Mouse (Mus musculus): Measurements from ENCODE around the gene Uhrf1bp1. TPM values are rescaled to one million over a fixed set of nuclear protein-coding genes. Genes with fewer than 3 reads are reported as not detected.

The Uhrf1bp1 gene
- polyA plus RNA-seq (2017; shearing (Covaris generic)), result 1.0 TPM

DNA sequence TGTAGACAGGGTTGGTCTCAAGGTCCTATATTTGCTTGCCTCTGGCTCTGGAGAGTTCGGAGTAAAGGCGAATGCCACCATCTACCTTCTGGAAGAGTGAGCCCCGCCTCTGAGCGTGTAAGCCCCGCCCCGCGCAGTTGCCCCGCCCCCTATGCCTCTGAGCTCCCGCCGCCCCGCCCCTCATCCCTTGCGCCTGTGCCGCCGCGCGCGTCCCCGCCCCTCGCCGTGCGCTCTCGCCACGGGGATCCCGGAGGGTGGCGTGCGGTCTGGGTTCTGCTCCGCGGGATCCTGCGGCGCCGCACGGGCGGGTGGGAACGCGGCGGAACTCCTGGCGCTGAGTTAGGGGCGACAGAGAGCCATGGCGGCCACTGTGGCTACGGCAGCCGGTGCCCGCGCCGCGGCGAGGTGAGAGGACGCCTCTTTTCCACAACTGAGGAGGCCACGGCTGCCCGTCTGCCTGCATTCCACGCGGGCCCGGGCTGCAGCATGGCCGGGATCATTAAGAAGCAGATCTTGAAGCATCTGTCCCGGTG, at the start of gene Uhrf1bp1:
Uhrf1bp1 (plus strand) TSS at position 177 of the 533 bp plus-strand sequence.

DNA sequence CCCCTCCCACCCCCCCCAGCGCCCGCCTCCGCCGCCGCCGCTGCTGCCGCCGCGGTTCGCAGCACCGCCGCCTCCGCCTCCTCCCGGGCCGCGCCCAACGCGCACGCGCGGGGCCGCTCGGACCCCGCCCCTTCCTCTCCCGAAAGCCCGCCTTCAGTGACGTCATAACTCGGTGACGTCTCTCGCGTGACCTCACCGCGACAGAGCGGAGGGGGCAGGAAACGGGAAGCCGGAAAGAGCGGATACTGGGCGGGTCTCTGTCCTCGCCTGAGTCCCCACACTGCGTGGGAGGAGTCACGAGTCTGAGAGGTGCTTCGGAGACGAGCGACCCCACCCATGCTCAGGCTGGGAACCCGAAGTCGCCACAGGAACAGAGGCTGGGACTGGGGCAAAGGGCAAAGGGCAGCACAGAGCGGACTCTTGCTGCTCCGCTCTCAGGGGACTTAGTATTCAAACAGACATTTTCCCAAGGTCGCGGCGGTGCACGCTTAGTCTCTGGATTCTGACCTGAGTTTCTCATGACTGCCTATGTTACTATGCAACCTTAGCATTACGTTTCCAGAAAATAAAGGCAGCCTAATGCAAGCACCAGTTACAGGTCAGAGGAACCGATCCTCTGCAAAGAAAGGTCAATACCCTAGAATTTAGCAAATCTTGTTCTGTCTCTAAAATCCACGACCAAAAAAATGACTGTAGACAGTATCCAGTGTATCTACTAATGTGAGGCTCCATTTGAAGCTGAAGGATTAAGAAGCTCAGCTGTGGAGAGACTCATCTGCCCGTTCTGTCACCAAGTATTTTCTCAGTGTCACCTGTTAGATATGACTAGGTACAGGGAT, 35.5 kb upstream of the Uhrf1bp1 start, which contains the start of gene D17Wsu92e:
D17Wsu92e (minus strand) TSS at position 81 of the 839 bp plus-strand sequence.

DNA sequence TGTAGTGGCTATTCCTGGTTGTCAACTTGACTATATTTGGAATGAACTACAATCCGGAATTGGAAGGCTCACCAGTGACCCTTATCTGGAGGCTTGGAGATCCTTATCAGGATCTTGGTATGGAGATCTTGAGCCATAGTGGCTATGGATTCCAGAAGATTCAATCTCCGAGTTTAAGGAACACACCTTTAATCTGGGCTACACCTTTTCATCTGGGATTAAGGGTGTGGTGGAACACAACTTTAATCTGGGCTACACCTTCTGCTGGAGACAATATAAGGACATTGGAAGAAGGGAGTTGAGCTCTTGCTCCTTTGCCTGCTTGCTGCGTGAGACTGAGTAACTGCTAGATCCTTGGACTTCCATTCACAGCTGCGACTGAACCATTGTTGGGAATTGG, 18.4 kb upstream of the Uhrf1bp1 start, which contains the start of gene Snrpc:
Snrpc (plus strand) TSS at position 301 of the 400 bp plus-strand sequence.

DNA sequence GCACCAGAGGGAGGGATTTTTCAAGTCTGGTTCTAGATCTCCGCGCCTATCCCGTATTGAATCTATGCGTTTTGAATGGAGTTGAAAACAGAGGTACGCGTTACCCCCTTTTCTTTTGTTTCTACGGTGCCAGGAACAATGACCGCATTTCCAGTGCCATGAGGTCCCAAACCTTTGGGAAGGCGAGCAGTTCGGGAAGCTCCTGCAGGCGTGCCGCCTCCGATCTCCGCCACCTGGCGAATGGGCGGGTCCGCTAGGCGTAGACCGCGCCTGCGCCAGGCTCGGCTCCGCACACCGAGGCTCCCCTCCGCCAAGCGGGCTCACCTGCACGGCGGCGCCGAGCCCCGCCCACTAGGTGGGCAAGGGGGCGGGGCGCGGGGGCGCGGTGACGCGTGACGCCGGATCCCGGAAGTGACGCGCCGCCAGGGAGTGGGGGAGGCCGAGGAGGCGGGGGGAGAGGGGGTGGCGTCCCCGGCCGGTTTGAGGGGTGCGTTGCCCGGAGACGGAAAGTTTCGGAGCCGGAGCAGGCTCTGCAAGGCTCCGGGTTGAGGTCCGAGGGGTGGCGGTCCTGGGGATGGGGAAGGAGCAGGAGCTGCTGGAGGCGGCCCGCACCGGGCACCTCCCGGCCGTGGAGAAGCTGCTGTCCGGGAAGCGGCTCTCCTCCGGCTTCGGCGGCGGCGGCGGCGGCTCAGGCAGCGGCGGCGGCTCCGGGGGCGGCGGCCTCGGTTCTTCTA, 52.8 kb downstream of the Uhrf1bp1 start, which contains the start of gene Anks1:
Anks1 (plus strand) TSS at position 419 of the 734 bp plus-strand sequence.

DNA sequence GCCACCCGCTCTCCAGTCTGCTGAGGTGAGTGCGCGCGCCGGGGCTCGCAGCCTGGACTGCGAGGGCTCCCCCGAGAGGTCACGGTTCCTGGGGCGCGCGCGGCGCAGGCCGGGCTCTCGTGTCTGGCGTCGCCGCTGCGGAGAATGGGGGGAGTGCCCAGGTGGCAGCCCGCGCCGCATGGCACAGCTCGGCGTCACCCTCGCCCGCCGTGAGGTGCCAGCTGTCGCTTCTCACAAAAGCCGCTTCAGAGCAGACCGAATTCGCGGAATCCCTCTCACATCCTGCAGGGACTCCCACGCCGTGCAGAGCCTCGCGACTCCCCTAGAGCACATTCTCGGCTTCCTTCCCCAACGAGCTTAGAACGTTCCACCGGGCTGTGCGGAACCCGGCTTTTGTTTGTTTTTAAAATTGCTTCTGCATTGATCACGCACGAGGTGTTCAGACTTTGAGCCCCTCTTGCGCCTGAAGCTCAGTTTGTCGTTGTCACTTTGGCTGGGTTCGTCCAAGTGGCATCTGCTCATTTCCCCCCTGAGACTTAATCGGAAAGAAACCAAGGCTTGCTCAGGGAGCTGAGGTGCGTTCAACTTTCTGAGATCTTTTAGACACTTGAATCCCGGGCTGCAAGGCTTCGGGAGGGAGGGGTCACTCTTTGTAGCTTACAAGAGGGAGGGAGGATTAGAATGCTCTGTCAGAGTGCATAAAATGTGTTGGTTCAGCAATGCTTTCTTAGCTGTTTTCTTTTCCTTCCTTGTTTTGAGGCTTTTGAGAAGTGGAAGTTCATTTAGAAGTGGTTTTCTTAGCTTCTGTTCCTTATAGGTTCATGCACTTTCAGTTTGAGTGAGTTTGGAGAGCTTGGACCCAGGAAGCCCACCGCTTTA, 53.6 kb downstream of the Uhrf1bp1 start, which contains the start of gene Taf11:
Taf11 (minus strand) TSS at position 223 of the 879 bp plus-strand sequence.

Other genes with a start within 250 kb of the Uhrf1bp1 start
- 9.5 TPM for gene Nudt3, start 232.9 kb upstream of the Uhrf1bp1 start, polyA plus RNA-seq (2017; shearing (Covaris generic))
- not detected for gene RPS10-NUDT3, start 221.2 kb upstream of the Uhrf1bp1 start, polyA plus RNA-seq (2017; shearing (Covaris generic))
- 1,649 TPM for gene Rps10, start 219.8 kb upstream of the Uhrf1bp1 start, polyA plus RNA-seq (2017; shearing (Covaris generic))
- 44.4 TPM for gene Pacsin1, start 200.9 kb upstream of the Uhrf1bp1 start, polyA plus RNA-seq (2017; shearing (Covaris generic))
- not detected for gene Spdef, start 127.5 kb upstream of the Uhrf1bp1 start, polyA plus RNA-seq (2017; shearing (Covaris generic))
- 6.2 TPM for gene D17Wsu92e, start 35.8 kb upstream of the Uhrf1bp1 start, polyA plus RNA-seq (2017; shearing (Covaris generic))
- gene Snrpc, start 18.3 kb upstream of the Uhrf1bp1 start, polyA plus RNA-seq (2017; shearing (Covaris generic)), result 224 TPM
- 5.0 TPM for gene Anks1, start 52.9 kb downstream of the Uhrf1bp1 start, polyA plus RNA-seq (2017; shearing (Covaris generic))
- gene Taf11, start 53.4 kb downstream of the Uhrf1bp1 start, polyA plus RNA-seq (2017; shearing (Covaris generic)), result 52.3 TPM
- gene Tcp11, start 224.2 kb downstream of the Uhrf1bp1 start, polyA plus RNA-seq (2017; shearing (Covaris generic)), result 0.94 TPM